Mouse (Mus musculus) liver, postnatal 0 days (tissue): ENCODE data around the gene Slc11a1. TPM values are rescaled to one million over a fixed set of nuclear protein-coding genes. Genes with fewer than 3 reads are reported as not detected.

Experiments used
- ATAC-seq: fragments of 200-750 bp; cut with Nextera tagmentation; 2 replicates; pipeline ENCODE4 v1.8.0; 2017; ENCODE audit warnings: mild to moderate bottlenecking, moderate library complexity
- DNase-seq: peaks from one replicate; pipeline ENCODE4 v3.0.0-alpha.2; 2016
- H3K27ac ChIP-seq: fragments of 300-500 bp; sonication (generic); 2 replicates; pipeline ENCODE4 v1.5.1; 2014; ENCODE audit warnings: antibody characterized with exemption, moderate library complexity, mild to moderate bottlenecking, low read depth
- H3K27me3 ChIP-seq: fragments of 300-500 bp; sonication (generic); 2 replicates; pipeline ENCODE4 v1.6.1; 2014; ENCODE audit warnings: low read length, control low read depth, mixed read lengths; ENCODE audit not compliant: insufficient read depth
- H3K36me3 ChIP-seq: fragments of 300-500 bp; sonication (generic); replicated peaks from 2 replicates; pipeline ENCODE4 v1.6.1; 2014; ENCODE audit warnings: mild to moderate bottlenecking, control low read depth, low read length, moderate library complexity, mixed read lengths; ENCODE audit not compliant: insufficient read depth
- H3K4me1 ChIP-seq: fragments of 300-500 bp; sonication (generic); 2 replicates; pipeline ENCODE4 v1.6.1; 2014; ENCODE audit warnings: antibody characterized with exemption, mild to moderate bottlenecking, control low read depth; ENCODE audit not compliant: insufficient read depth
- H3K4me2 ChIP-seq: fragments of 300-500 bp; sonication (generic); 2 replicates; pipeline ENCODE4 v1.6.1; 2014; ENCODE audit warnings: low read depth, mild to moderate bottlenecking, low read length, moderate library complexity, mixed read lengths
- H3K4me3 ChIP-seq: fragments of 300-500 bp; sonication (generic); 2 replicates; pipeline ENCODE4 v1.5.1; 2014; ENCODE audit warnings: low read depth, low read length
- H3K9ac ChIP-seq: fragments of 300-500 bp; sonication (generic); replicated peaks from 2 replicates; pipeline ENCODE4 v1.6.1; 2014; ENCODE audit warnings: mild to moderate bottlenecking, moderate library complexity
- H3K9me3 ChIP-seq: fragments of 300-500 bp; sonication (generic); 2 replicates; pipeline ENCODE4 v1.6.1; 2016; ENCODE audit warnings: mild to moderate bottlenecking, control low read depth, low read length, mixed read lengths
- CTCF ChIP-seq: sonication (generic); IDR thresholded peaks from 2 replicates; pipeline ENCODE4 v1.5.1; 2016; ENCODE audit warnings: antibody characterized with exemption, low read depth
- EP300 ChIP-seq: IDR thresholded peaks from 2 replicates; pipeline ENCODE4 v1.6.1; 2016; ENCODE audit warnings: antibody characterized with exemption, low read depth, mild to moderate bottlenecking
- WGBS: fragments of 180-500 bp; shearing (Covaris S2); extraction: QIAGEN DNeasy Blood & Tissue Kit; methylation state at CpG from one replicate; pipeline ENCODE4 v1.1.7; 2014; ENCODE audit not compliant: insufficient replicate concordance; 5-methylcytosine and 5-hydroxymethylcytosine counted together
- polyA plus RNA-seq: library from polyadenylated mRNA; unstranded; fragments of >200 nt; fragmentation: Nextera tagmentation; extraction: Ambion mirVana; gene quantifications from 2 replicates; pipeline ENCODE4 v1.2.1, GENCODE M21; 2015

The Slc11a1 gene
- polyA plus RNA-seq, 1 experiment from 2014 or later, result 15.1 TPM

DNA sequence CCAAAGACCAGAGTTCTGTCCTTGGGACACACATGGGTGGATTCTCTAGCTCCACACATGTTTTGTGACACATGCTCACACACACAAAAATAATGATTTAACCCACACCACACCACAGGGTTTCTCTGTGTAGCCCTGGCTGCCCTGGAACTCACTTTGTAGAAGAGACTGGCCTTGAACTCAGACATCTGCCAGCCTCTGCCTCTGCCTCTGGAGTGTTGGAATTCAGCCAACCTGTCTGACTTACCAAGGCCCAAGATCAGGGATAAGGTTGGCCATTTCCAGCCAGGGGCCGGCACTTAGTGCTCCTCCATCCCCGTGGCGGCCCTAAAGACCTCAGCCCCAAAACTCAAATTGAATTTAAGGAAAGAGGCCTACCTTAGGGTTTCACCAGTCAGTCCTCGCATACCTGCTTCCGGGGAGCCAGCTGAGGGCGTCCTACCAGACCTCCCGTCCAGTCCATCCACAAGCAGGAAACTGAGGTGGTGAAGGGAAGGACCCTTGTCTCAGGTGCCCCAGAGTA is 13.5 kb downstream of the Slc11a1 start:
- Histone ChIP-seq H3K36me3 (peaks cover 2% of the 10 kb centered on the region; the same call in 1 of the 2 replicates), H3K4me3 (no peak overlapping the region), H3K4me1 (peaks cover 40% of the 10 kb centered on the region), H3K27me3 (no peaks in the 10 kb centered on the region), H3K27ac (no peak overlapping the region), H3K9me3 (no peaks in the 10 kb centered on the region), H3K4me2 (no peak overlapping the region), H3K9ac (no peak overlapping the region)
- ATAC-seq, result no peak
- no peak for DNase-seq
- TF ChIP-seq EP300 (no peak), CTCF (no peak)
- WGBS, result 90% methylated on average over 7 of the region's 7 CpGs

DNA sequence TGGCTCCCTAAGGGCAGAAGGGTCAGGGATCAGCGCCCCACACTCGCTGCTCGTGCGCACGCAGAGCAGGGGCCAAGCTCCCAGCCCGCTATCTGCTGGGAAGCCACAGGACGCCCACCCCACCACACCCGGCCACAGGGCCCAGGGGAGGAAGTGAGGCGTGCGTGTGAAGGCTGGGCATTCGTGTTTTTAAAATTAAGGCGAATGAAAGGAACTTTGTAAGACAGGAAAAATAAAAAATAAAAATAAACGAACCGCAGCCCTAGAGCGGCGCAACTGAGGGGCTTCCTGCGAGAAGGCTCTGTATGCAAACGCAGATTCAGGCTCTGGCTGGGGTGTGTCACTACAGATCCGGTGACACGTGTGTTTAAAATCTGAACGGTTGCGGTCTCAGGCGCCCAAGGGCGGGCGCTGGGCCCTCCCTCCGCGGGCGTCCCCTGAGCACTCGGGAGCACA is 14.9 kb downstream of the Slc11a1 start:
- 5% methylated on average over 29 of the region's 29 CpGs for WGBS
- peak; percentile 60 for DNase-seq

GRCm38 (mm10) chr1:74390287-74390906 is 15.4 kb downstream of the Slc11a1 start:
- peak; percentile 82 for DNase-seq
- 7% methylated on average over 21 of the region's 21 CpGs for WGBS
- peaks cover 49% of the 10 kb centered on the region for H3K4me1 ChIP-seq

More for the DNA sequence above, 14.9 kb downstream of the Slc11a1 start:
- Histone ChIP-seq H3K4me1 (peaks cover 46% of the 10 kb centered on the region), H3K27ac (peak overlapping the region; percentile 100), H3K9me3 (no peaks in the 10 kb centered on the region), H3K4me3 (peak overlapping the region; percentile 30; the same call in 1 of the 2 replicates), H3K36me3 (peaks cover 16% of the 10 kb centered on the region), H3K9ac (peak overlapping the region; percentile 50), H3K27me3 (no peaks in the 10 kb centered on the region), H3K4me2 (peak overlapping the region; percentile 93)
- ATAC-seq, result no peak
- TF ChIP-seq EP300 (no peak), CTCF (no peak)

GRCm38 (mm10) chr1:74390924-74391748 is 16.1 kb downstream of the Slc11a1 start, which contains the start of gene Ctdsp1:
Gene Ctdsp1 (plus strand): TSS chr1:74391509.
- H3K9ac ChIP-seq, result peak within 1 kb of the TSS; percentile 100
- TF ChIP-seq CTCF (peak; percentile 32), EP300 (peak; percentile 6; the same call in 1 of the 2 replicates)
- peak; percentile 96 for DNase-seq
- peak within 1 kb of the TSS; percentile 100 for H3K27ac ChIP-seq
- no peaks in the 10 kb centered on the region for H3K9me3 ChIP-seq
- peak; percentile 78 for ATAC-seq
- WGBS, result 3% methylated on average over 48 of the region's 51 CpGs
- peaks cover 21% of the 10 kb centered on the region for H3K36me3 ChIP-seq
- H3K27me3 ChIP-seq, result no peaks in the 10 kb centered on the region
- H3K4me3 ChIP-seq, result peak within 1 kb of the TSS; percentile 97
- peak within 1 kb of the TSS; percentile 93 for H3K4me2 ChIP-seq
- peaks cover 49% of the 10 kb centered on the region for H3K4me1 ChIP-seq

More at GRCm38 (mm10) chr1:74390287-74390906, 15.4 kb downstream of the Slc11a1 start:
- Histone ChIP-seq H3K9me3 (no peaks in the 10 kb centered on the region), H3K27ac (peak overlapping the region; percentile 100), H3K27me3 (no peaks in the 10 kb centered on the region), H3K9ac (peak overlapping the region; percentile 50), H3K36me3 (peaks cover 21% of the 10 kb centered on the region), H3K4me3 (peak overlapping the region; percentile 97), H3K4me2 (peak overlapping the region; percentile 93)
- TF ChIP-seq CTCF, result peak; percentile 91
- TF ChIP-seq EP300, result no peak
- no peak for ATAC-seq

DNA sequence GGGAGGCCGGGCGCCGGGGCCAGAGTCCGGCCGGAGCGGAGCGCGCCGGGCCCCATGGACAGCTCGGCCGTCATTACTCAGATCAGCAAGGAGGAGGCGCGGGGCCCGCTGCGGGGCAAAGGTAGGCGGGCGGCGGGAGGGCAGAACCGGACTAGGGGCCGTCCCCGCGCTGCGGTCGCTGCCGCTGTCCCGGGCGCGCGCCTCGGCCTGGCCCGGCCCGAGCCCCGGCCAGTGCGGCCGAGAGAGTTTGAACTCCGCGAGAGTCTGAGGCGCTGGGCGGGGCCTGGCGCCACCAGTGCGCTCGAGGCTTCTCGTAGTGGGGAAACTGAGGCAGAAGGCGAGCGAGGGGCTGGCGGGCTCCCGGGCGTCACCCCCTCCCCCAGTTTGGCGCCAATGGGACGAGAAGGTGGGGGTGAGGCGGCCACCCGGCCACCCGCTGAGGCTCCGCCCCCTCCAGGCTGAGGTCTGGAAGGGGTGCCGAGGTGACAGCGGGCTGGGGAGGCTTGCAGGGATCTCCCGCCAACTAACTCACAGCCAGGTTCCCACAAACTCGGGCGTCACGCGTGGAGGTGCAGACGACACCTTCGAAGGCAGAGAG is 16.9 kb downstream of the Slc11a1 start:
- Histone ChIP-seq H3K27ac (peak overlapping the region; percentile 100), H3K4me2 (peak overlapping the region; percentile 93), H3K4me3 (peak overlapping the region; percentile 97), H3K4me1 (peaks cover 48% of the 10 kb centered on the region), H3K36me3 (peaks cover 21% of the 10 kb centered on the region), H3K9me3 (no peaks in the 10 kb centered on the region), H3K27me3 (no peaks in the 10 kb centered on the region), H3K9ac (peak overlapping the region; percentile 100)
- no peak for TF ChIP-seq EP300
- 0 out of 2 replicates have a peak, but pooled peaks have one; percentile 14 for TF ChIP-seq CTCF
- ATAC-seq (peak; percentile 58), DNase-seq (peak; percentile 87)
- WGBS, result under 1% methylated on average over 48 of the region's 63 CpGs
